Mouse (Mus musculus) cortical plate, adult 2 months (tissue): Measurements from ENCODE around the gene Onecut3. TPM values are rescaled to one million over a fixed set of nuclear protein-coding genes. Genes with fewer than 3 reads are reported as not detected.

Experiments
- H3K27ac ChIP-seq: fragments of 200-500 bp; 2 replicates; pipeline ENCODE4 v1.5.1; 2012; ENCODE audit warnings: low read length, control low read depth, inconsistent platforms; ENCODE audit not compliant: insufficient read depth
- H3K4me1 ChIP-seq: fragments of 200-500 bp; 2 replicates; pipeline ENCODE4 v1.6.1; 2011; ENCODE audit warnings: low read length; ENCODE audit not compliant: control insufficient read depth, insufficient read depth
- H3K4me3 ChIP-seq: fragments of 200-500 bp; 2 replicates; pipeline ENCODE4 v1.5.1; 2011; ENCODE audit warnings: mild to moderate bottlenecking, low read length, control low read depth; ENCODE audit not compliant: insufficient read depth
- CTCF ChIP-seq: fragments of 200-500 bp; IDR thresholded peaks from 2 replicates; pipeline ENCODE4 v1.5.1; 2011; ENCODE audit warnings: mild to moderate bottlenecking, control low read depth, low read length; ENCODE audit not compliant: insufficient read depth; ENCODE audit errors: extremely low read depth
- POLR2A ChIP-seq: fragments of 200-500 bp; IDR thresholded peaks from 2 replicates; pipeline ENCODE4 v1.6.1; 2011; ENCODE audit warnings: mild to moderate bottlenecking, low read length, control low read depth; ENCODE audit not compliant: insufficient read depth; ENCODE audit errors: extremely low read depth
- polyA plus RNA-seq: library from polyadenylated mRNA; depleted of rRNA; stranded (reverse); fragments of >200 nt; gene quantifications from 2 replicates; pipeline ENCODE4 v1.2.3, GENCODE M21; 2012

Onecut3 gene
- polyA plus RNA-seq, 1 experiment: not detected

DNA sequence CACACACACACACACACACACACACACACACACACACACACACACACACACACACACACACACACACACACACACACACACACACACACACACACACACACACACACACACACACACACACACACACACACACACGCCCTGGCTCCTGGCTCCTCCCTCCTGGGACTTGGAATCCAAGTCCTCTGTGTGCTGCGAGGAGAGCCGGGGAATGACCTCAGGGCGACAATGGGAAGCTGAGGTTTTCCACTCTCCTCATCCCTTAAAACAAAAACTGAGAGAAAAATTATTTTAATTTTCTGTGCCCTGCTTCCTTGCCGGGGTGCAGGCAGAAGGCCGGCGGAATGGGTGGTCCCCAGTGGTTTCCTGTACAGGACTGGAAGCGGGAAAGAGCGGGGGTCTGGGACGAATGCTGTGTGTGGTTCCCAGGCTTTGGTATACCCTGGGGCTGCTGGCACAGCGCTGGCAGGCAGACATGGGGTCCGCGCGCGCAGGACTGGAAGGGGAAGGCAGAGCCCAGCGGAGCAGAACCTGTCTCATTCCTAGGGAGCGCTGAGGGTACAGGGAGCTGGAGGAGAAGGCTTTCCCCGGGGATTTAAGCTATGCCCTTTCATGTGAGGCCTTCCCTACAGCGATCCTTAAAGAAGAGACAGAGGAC is 30.1 kb upstream of the Onecut3 start:
- no peak overlapping the region for H3K27ac ChIP-seq
- H3K4me1 ChIP-seq: no peaks in the 10 kb centered on the region
- no peak overlapping the region for H3K4me3 ChIP-seq
- TF ChIP-seq CTCF (no peak), POLR2A (no peak)

DNA sequence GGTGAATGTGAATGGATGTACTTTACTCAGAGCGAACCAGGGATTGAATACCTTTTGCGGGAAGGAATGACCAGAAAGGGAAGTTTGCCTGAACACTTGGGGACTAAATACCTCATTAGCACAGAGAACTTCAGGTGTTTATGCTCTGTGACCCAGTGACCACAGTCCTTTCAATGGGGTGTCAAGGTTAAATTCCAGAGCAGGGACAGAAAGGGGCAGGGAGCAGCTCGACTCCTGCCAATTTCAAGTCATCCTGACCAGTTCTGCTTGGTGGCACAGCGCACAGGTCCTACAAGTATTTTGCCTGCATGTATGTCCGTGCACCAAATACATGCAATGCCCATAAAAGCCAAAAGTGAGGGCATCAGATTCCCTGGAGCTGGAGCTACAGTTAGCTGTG is 29.6 kb upstream of the Onecut3 start:
- no peak for TF ChIP-seq POLR2A
- TF ChIP-seq CTCF: no peak
- H3K4me3 ChIP-seq: no peak overlapping the region
- no peaks in the 10 kb centered on the region for H3K4me1 ChIP-seq
- H3K27ac ChIP-seq: no peak overlapping the region

DNA sequence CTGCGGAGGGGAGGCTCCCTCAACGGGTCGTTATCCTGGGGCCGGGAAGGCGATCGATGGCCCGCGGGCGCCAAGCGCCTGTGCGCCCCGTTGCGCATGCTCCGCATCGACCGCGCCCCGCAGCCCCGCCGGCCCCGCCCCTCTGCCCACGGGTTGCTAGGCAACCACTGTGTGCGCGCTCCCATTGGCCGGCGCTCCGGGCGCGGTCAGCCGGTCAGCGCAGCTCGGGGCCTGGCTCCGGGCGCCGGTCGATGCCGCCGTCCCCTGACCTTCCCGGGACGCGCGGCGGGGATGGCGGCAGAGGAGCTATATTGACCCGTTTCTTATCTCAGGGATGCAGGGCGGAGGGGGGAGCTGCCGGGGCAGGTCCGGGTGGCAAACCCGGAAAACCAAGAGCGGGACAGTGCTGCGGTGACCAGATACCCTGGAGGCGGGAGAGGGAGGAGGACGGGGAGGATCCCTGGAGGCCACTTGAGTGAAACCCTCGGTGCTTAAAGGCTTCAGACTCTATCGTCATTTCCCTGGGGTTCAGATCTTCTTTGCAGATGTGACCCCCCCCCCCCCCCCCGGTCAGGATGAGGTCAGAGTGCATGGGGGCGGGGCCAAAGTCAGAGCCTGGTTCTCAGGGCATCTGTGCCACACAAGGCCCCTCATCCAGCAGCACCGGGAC is 19.2 kb upstream of the Onecut3 start:
- TF ChIP-seq POLR2A (peak; percentile 53; the same call in 1 of the 2 replicates), CTCF (no peak)
- Histone ChIP-seq H3K27ac (peak overlapping the region; percentile 95; the same call in 1 of the 2 replicates), H3K4me3 (peak overlapping the region; percentile 92), H3K4me1 (no peaks in the 10 kb centered on the region)

DNA sequence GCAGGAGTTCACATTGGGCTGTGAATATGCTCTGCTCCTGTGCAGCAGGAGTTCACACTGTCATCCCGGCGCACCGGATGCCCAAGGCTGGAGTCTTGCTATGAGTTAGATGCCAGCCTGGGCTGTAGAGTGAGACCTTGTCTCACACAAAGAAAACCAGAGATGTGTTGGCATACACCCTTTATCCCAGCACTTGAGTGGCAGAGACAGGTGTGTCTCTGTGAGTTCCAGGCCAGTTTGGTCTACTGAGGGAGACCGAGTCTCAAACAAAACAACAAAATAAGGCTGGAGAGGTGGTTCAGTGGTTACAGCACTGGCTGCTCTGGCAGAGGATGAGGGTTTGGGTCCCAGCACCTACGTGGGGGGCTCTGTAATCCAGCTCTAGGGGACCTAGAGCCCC is 16.1 kb upstream of the Onecut3 start:
- H3K4me1 ChIP-seq: no peaks in the 10 kb centered on the region
- no peak overlapping the region for H3K27ac ChIP-seq
- no peak overlapping the region for H3K4me3 ChIP-seq
- TF ChIP-seq POLR2A: no peak
- no peak for TF ChIP-seq CTCF

GRCm38 (mm10) chr10:80481002-80481401 is 13.6 kb upstream of the Onecut3 start:
- no peaks in the 10 kb centered on the region for H3K4me1 ChIP-seq
- H3K4me3 ChIP-seq: no peak overlapping the region
- no peak for TF ChIP-seq POLR2A
- no peak for TF ChIP-seq CTCF
- H3K27ac ChIP-seq: no peak overlapping the region

GRCm38 (mm10) chr10:80486862-80487379 is 7.7 kb upstream of the Onecut3 start:
- TF ChIP-seq CTCF (0 out of 2 replicates have a peak, but pooled peaks have one; percentile 15), POLR2A (no peak)

DNA sequence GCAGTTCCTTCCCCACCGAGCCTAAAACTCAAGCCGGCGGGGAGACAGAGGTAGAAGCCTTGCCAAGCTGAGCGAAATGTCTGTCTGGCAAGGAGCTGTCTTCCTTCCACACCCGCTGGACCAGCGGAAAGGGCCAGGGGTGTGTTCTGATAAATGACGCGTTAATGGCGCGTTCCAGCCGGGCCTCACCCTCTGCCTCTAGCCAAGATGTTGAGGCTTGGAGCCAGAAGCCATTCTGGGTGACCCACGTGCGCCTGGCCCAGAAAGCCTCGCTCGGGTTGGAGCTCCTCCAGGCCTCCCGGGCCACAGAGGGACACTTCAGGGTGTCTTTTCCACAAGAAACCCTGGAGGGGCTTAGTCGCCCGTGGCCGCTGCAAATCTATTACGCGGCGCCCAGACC is 4.6 kb upstream of the Onecut3 start:
- Histone ChIP-seq H3K27ac (no peak overlapping the region), H3K4me3 (no peak overlapping the region), H3K4me1 (no peaks in the 10 kb centered on the region)
- no peak for TF ChIP-seq POLR2A
- TF ChIP-seq CTCF: no peak

More at GRCm38 (mm10) chr10:80486862-80487379, 7.7 kb upstream of the Onecut3 start:
- no peak overlapping the region for H3K27ac ChIP-seq
- H3K4me3 ChIP-seq: no peak overlapping the region
- no peaks in the 10 kb centered on the region for H3K4me1 ChIP-seq

DNA sequence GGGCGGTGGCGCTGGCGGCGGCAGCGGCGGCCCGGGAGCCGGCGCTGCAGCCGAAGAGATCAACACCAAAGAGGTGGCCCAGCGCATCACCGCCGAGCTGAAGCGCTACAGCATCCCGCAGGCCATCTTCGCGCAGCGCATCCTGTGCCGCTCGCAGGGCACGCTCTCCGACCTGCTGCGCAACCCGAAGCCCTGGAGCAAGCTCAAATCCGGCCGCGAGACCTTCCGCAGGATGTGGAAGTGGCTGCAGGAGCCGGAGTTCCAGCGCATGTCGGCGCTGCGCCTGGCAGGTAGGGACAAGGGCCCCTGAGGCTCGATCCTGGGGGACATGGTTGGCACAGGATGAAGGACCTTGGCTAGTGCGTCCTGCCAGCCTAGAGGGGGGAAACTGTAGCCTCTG is 1.3 kb downstream of the Onecut3 start:
- Histone ChIP-seq H3K4me3 (no peak overlapping the region), H3K27ac (no peak overlapping the region), H3K4me1 (no peaks in the 10 kb centered on the region)
- TF ChIP-seq POLR2A (no peak), CTCF (no peak)

DNA sequence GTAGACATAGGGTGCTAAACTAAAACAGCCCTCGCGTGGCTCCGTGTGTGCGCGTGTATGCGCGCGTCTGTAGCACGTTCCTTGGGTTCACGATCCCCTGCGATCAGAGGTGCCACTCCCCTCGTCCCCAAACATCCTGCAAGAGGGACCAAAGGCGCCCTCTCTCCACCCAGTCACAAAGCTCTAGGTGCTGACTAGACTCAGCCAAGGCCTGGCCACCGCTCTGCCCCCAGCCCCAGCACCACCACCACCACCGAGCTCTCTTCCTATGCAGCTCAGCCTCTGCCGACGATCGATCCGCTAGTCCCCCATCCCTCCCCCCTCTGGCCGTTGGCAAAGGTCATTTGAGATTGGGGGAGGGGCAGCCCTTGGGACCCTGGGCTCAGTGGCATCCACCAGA is 1.8 kb downstream of the Onecut3 start:
- Histone ChIP-seq H3K27ac (no peak overlapping the region), H3K4me3 (no peak overlapping the region), H3K4me1 (no peaks in the 10 kb centered on the region)
- no peak for TF ChIP-seq POLR2A
- TF ChIP-seq CTCF: no peak

- no peak overlapping the region for H3K4me3 ChIP-seq
- H3K27ac ChIP-seq: no peak overlapping the region
- TF ChIP-seq POLR2A: no peak
- no peak for TF ChIP-seq CTCF
- no peaks in the 10 kb centered on the region for H3K4me1 ChIP-seq
These were observed 7.7 kb downstream of the Onecut3 start for GRCm38 (mm10) chr10:80502291-80502690.
